Mouse (Mus musculus) intestine, embryonic 14.5 days (tissue): ENCODE results near the gene Nudcd2. TPM values are rescaled to one million over a fixed set of nuclear protein-coding genes. Genes with fewer than 3 reads are reported as not detected.
A peak's percentile ranks its signal among the peaks of the same experiment; 100 is the strongest.

Experiments
- ATAC-seq: fragments of 200-750 bp; cut with Nextera tagmentation; replicated peaks from 2 replicates; pipeline ENCODE4 v1.8.0; 2017; ENCODE audit warnings: low read depth, moderate number of reproducible peaks, moderate TSS enrichment, moderate library complexity; ENCODE audit not compliant: low FRiP score, low TSS enrichment
- DNase-seq: peaks from one replicate; pipeline ENCODE4 v3.0.0-alpha.2; 2018; ENCODE audit warnings: low spot score
- H3K27ac ChIP-seq: fragments of 300-500 bp; sonication (generic); 2 replicates; pipeline ENCODE4 v1.5.1; 2014; ENCODE audit warnings: low read depth, mild to moderate bottlenecking, control low read depth
- H3K27me3 ChIP-seq: fragments of 300-500 bp; sonication (generic); replicated peaks from 2 replicates; pipeline ENCODE4 v1.6.1; 2014; ENCODE audit warnings: low read length, control low read depth; ENCODE audit not compliant: control insufficient read depth, insufficient read depth
- H3K36me3 ChIP-seq: fragments of 300-500 bp; sonication (generic); 2 replicates; pipeline ENCODE4 v1.6.1; 2014; ENCODE audit warnings: low read length, control low read depth; ENCODE audit not compliant: control insufficient read depth, insufficient read depth
- H3K4me1 ChIP-seq: fragments of 300-500 bp; sonication (generic); replicated peaks from 2 replicates; pipeline ENCODE4 v1.6.1; 2014; ENCODE audit warnings: low read length, control low read depth, mixed read lengths; ENCODE audit not compliant: control insufficient read depth, insufficient read depth
- H3K4me2 ChIP-seq: fragments of 300-500 bp; sonication (generic); 2 replicates; pipeline ENCODE4 v1.6.1; 2014; ENCODE audit warnings: low read length
- H3K4me3 ChIP-seq: fragments of 300-500 bp; sonication (generic); 2 replicates; pipeline ENCODE4 v1.5.1; 2014; ENCODE audit warnings: low read depth, low read length, control low read depth, mixed read lengths
- H3K9ac ChIP-seq: fragments of 300-500 bp; sonication (generic); 2 replicates; pipeline ENCODE4 v1.6.1; 2014; ENCODE audit warnings: mild to moderate bottlenecking, low read length
- H3K9me3 ChIP-seq: fragments of 300-500 bp; sonication (generic); 2 replicates; pipeline ENCODE4 v1.6.1; 2016; ENCODE audit warnings: low read length, control low read depth; ENCODE audit not compliant: control insufficient read depth
- WGBS: fragments of 180-500 bp; shearing (Covaris S2); extraction: QIAGEN DNeasy Blood & Tissue Kit; methylation state at CpG from one replicate; pipeline ENCODE4 v1.1.7; 2014; 5-methylcytosine and 5-hydroxymethylcytosine counted together
- polyA plus RNA-seq: library from polyadenylated mRNA; unstranded; fragments of >200 nt; fragmentation: Nextera tagmentation; extraction: Ambion mirVana; gene quantifications from 2 replicates; pipeline ENCODE4 v1.2.1, GENCODE M21; 2014

Gene Nudcd2
- polyA plus RNA-seq, 1 experiment from 2014 or later: 149 TPM

- H3K9me3 ChIP-seq: no peaks in the 10 kb centered on the region
- DNase-seq (no peak), ATAC-seq (no peak)
- H3K4me3 ChIP-seq: no peak overlapping the region
- H3K27ac ChIP-seq: no peak overlapping the region
- H3K4me1 ChIP-seq: no peaks in the 10 kb centered on the region
- H3K27me3 ChIP-seq: no peaks in the 10 kb centered on the region
- H3K4me2 ChIP-seq: no peak overlapping the region
- H3K9ac ChIP-seq: no peak overlapping the region
- WGBS: 88% methylated on average over 12 of the region's 12 CpGs
- peaks cover 27% of the 10 kb centered on the region; the same call in 1 of the 2 replicates for H3K36me3 ChIP-seq
Measured at GRCm38 (mm10) chr11:40746361-40746760, 12.9 kb downstream of the Nudcd2 start.

- DNase-seq (no peak), ATAC-seq (no peak)
- H3K27ac ChIP-seq: no peak overlapping the region
- no peaks in the 10 kb centered on the region for H3K27me3 ChIP-seq
- WGBS: 78% methylated on average over 2 of the region's 2 CpGs
- no peak overlapping the region for H3K9ac ChIP-seq
- H3K4me1 ChIP-seq: no peaks in the 10 kb centered on the region
- H3K9me3 ChIP-seq: no peaks in the 10 kb centered on the region
- peaks cover 22% of the 10 kb centered on the region; the same call in 1 of the 2 replicates for H3K36me3 ChIP-seq
- H3K4me3 ChIP-seq: no peak overlapping the region
- no peak overlapping the region for H3K4me2 ChIP-seq
Measured at GRCm38 (mm10) chr11:40747716-40748115, 14.2 kb downstream of the Nudcd2 start.

- Histone ChIP-seq H3K36me3 (peaks cover 18% of the 10 kb centered on the region; the same call in 1 of the 2 replicates), H3K4me2 (peak overlapping the region; percentile 69), H3K9ac (no peak overlapping the region), H3K4me3 (0 out of 2 replicates have a peak overlapping the region, but pooled peaks have one; percentile 67), H3K27ac (no peak overlapping the region), H3K4me1 (peaks cover 3% of the 10 kb centered on the region; the same call in 1 of the 2 replicates), H3K27me3 (no peaks in the 10 kb centered on the region), H3K9me3 (no peaks in the 10 kb centered on the region)
- no peak for ATAC-seq
- DNase-seq: no peak
- WGBS: 65% methylated on average over 6 of the region's 6 CpGs
Measured at GRCm38 (mm10) chr11:40753836-40754235, 20.4 kb downstream of the Nudcd2 start.

- Histone ChIP-seq H3K36me3 (peaks cover 15% of the 10 kb centered on the region; the same call in 1 of the 2 replicates), H3K4me3 (peak overlapping the region; percentile 67), H3K9ac (peak overlapping the region; percentile 68), H3K9me3 (no peaks in the 10 kb centered on the region), H3K27me3 (no peaks in the 10 kb centered on the region), H3K4me2 (peak overlapping the region; percentile 69), H3K27ac (peak overlapping the region; percentile 30; the same call in 1 of the 2 replicates), H3K4me1 (peaks cover 3% of the 10 kb centered on the region; the same call in 1 of the 2 replicates)
- DNase-seq (no peak), ATAC-seq (peak; percentile 87)
- 2% methylated on average over 19 of the region's 19 CpGs for WGBS
Measured at GRCm38 (mm10) chr11:40754664-40755107, 21.2 kb downstream of the Nudcd2 start.

- Histone ChIP-seq H3K9me3 (no peaks in the 10 kb centered on the region), H3K27me3 (no peaks in the 10 kb centered on the region), H3K9ac (peak within 1 kb of the TSS; percentile 68), H3K4me1 (peaks cover 3% of the 10 kb centered on the region; the same call in 1 of the 2 replicates), H3K27ac (peak within 1 kb of the TSS; percentile 30; the same call in 1 of the 2 replicates), H3K4me2 (peak within 1 kb of the TSS; percentile 69), H3K36me3 (peaks cover 11% of the 10 kb centered on the region; the same call in 1 of the 2 replicates), H3K4me3 (peak within 1 kb of the TSS; percentile 67)
- ATAC-seq: peak; percentile 100
- 0% methylated on average over 25 of the region's 25 CpGs for WGBS
- DNase-seq: peak; percentile 84
Measured at GRCm38 (mm10) chr11:40755109-40755627, 21.7 kb downstream of the Nudcd2 start, which contains the start of gene Ccng1. Gene Ccng1, minus strand, starts transcription at chr11:40755311.

GRCm38 (mm10) chr11:40755968-40756367, 22.5 kb downstream of the Nudcd2 start:
- ATAC-seq (no peak), DNase-seq (no peak)
- H3K4me2 ChIP-seq: no peak overlapping the region
- 87% methylated on average over 8 of the region's 8 CpGs for WGBS
- H3K27me3 ChIP-seq: no peaks in the 10 kb centered on the region
- H3K4me1 ChIP-seq: peaks cover 3% of the 10 kb centered on the region; the same call in 1 of the 2 replicates
- no peaks in the 10 kb centered on the region for H3K9me3 ChIP-seq
- H3K9ac ChIP-seq: no peak overlapping the region
- H3K27ac ChIP-seq: no peak overlapping the region
- no peak overlapping the region for H3K4me3 ChIP-seq
- H3K36me3 ChIP-seq: peaks cover 3% of the 10 kb centered on the region; the same call in 1 of the 2 replicates

- H3K9me3 ChIP-seq: no peaks in the 10 kb centered on the region
- no peak overlapping the region for H3K4me3 ChIP-seq
- H3K27ac ChIP-seq: no peak overlapping the region
- no peaks in the 10 kb centered on the region for H3K4me1 ChIP-seq
- 87% methylated on average over 8 of the region's 8 CpGs for WGBS
- H3K4me2 ChIP-seq: no peak overlapping the region
- no peak overlapping the region for H3K9ac ChIP-seq
- DNase-seq: no peak
- H3K27me3 ChIP-seq: no peaks in the 10 kb centered on the region
- no peaks in the 10 kb centered on the region for H3K36me3 ChIP-seq
- no peak for ATAC-seq
Measured at GRCm38 (mm10) chr11:40759896-40760295, 26.4 kb downstream of the Nudcd2 start.

GRCm38 (mm10) chr11:40763395-40763794, 29.9 kb downstream of the Nudcd2 start:
- no peak for ATAC-seq
- Histone ChIP-seq H3K36me3 (no peaks in the 10 kb centered on the region), H3K27me3 (no peaks in the 10 kb centered on the region), H3K9ac (no peak overlapping the region), H3K4me3 (no peak overlapping the region), H3K4me1 (no peaks in the 10 kb centered on the region), H3K9me3 (no peaks in the 10 kb centered on the region), H3K4me2 (no peak overlapping the region), H3K27ac (no peak overlapping the region)
- no peak for DNase-seq
- 43% methylated on average over 2 of the region's 2 CpGs for WGBS

GRCm38 (mm10) chr11:40764690-40765089, 31.2 kb downstream of the Nudcd2 start:
- 78% methylated on average over 4 of the region's 4 CpGs for WGBS
- H3K27ac ChIP-seq: no peak overlapping the region
- no peaks in the 10 kb centered on the region for H3K9me3 ChIP-seq
- ATAC-seq (no peak), DNase-seq (no peak)
- no peaks in the 10 kb centered on the region for H3K4me1 ChIP-seq
- H3K9ac ChIP-seq: no peak overlapping the region
- no peak overlapping the region for H3K4me2 ChIP-seq
- no peak overlapping the region for H3K4me3 ChIP-seq
- no peaks in the 10 kb centered on the region for H3K27me3 ChIP-seq
- no peaks in the 10 kb centered on the region for H3K36me3 ChIP-seq
